In genomic region chr5:131177851-131178250, GRCm38 (mm10) we compare ENCODE assay signal across 27 mouse cellular contexts.
DNase-seq lines count a peak whose midpoint lies in the region; ATAC-seq and TF ChIP-seq lines count a peak whose summit lies in the region.
"Had no signal": no experiment of that assay in that cellular context is flagged by ENCODE, and none has a peak within 500 bp of the region (broad histone marks: within the 10 kb centered on the region; RNA-seq: fewer than 3 reads in every experiment).

No protein-coding gene starts in this region.

- H3K4me1 ChIP-seq in forebrain, embryonic 13.5 days: peaks cover 13% of the 10 kb centered on the region
- 0 out of 2 replicates have a peak, but pooled peaks cover 5% of the 10 kb centered on the region for H3K4me1 ChIP-seq in forebrain, postnatal 0 days (ENCODE audit: insufficient read depth)
- peaks cover 4% of the 10 kb centered on the region; the same call in 1 of the 2 replicates for H3K4me1 ChIP-seq in midbrain, embryonic 11.5 days (ENCODE audit: control insufficient read depth, insufficient read depth, low read length)
- peaks cover 19% of the 10 kb centered on the region for H3K4me1 ChIP-seq in midbrain, embryonic 10.5 days
- H3K4me1 ChIP-seq in neural tube, embryonic 13.5 days (replicated peaks): peaks cover 16% of the 10 kb centered on the region
- H3K4me1 ChIP-seq in intestine, embryonic 15.5 days (replicated peaks): no peaks in the 10 kb centered on the region
- 0 out of 2 replicates have a peak, but pooled peaks cover 4% of the 10 kb centered on the region for H3K4me1 ChIP-seq in cerebellum, adult 2 months (ENCODE audit: control insufficient read depth, insufficient read depth, low read length)
- H3K4me1 ChIP-seq: embryonic facial prominence, embryonic 15.5 days; kidney, embryonic 15.5 days; limb, embryonic 15.5 days; liver, embryonic 15.5 days had no signal

- 52% methylated on average over 7 of the region's 7 CpGs for WGBS in forebrain, embryonic 13.5 days
- WGBS in forebrain, postnatal 0 days: 65% methylated on average over 7 of the region's 7 CpGs
- 52% methylated on average over 7 of the region's 7 CpGs for WGBS in midbrain, embryonic 11.5 days
- WGBS in midbrain, embryonic 10.5 days: 56% methylated on average over 7 of the region's 7 CpGs
- 50% methylated on average over 7 of the region's 7 CpGs for WGBS in neural tube, embryonic 13.5 days
- 56% methylated on average over 7 of the region's 7 CpGs for WGBS in intestine, embryonic 15.5 days
- WGBS in cerebellum, adult 2 months: 80% methylated on average over 7 of the region's 7 CpGs

- no peak overlapping the region for H3K4me3 ChIP-seq in forebrain, embryonic 13.5 days
- H3K4me3 ChIP-seq in forebrain, postnatal 0 days (ENCODE audit: low read depth, low read length): no peak overlapping the region
- no peak overlapping the region for H3K4me3 ChIP-seq in midbrain, embryonic 11.5 days (ENCODE audit: low read depth, low read length)
- no peak overlapping the region for H3K4me3 ChIP-seq in midbrain, embryonic 10.5 days
- no peak overlapping the region for H3K4me3 ChIP-seq in neural tube, embryonic 13.5 days
- no peak overlapping the region for H3K4me3 ChIP-seq in intestine, embryonic 15.5 days (replicated peaks)
- H3K4me3 ChIP-seq in cerebellum, adult 2 months (replicated peaks; ENCODE audit: insufficient read depth, low read depth, low read length): no peak overlapping the region
- H3K4me3 ChIP-seq: embryonic facial prominence, embryonic 15.5 days; hindbrain, embryonic 15.5 days; kidney, embryonic 15.5 days; limb, embryonic 15.5 days; liver, embryonic 15.5 days had no signal

- no peak for ATAC-seq in forebrain, embryonic 13.5 days
- no peak for ATAC-seq in forebrain, postnatal 0 days
- ATAC-seq in midbrain, embryonic 11.5 days (ENCODE audit: low FRiP score): no peak
- ATAC-seq in neural tube, embryonic 13.5 days (ENCODE audit: low read depth): no peak
- ATAC-seq in intestine, embryonic 15.5 days: no peak
- ATAC-seq: activated CD4-positive, CD25-positive, alpha-beta regulatory T cell, adult 4 months; CD4-positive, CD25-positive, alpha-beta regulatory T cell, adult 4 months; intestine, postnatal 0 days; Patski had no signal

- H3K36me3 ChIP-seq in forebrain, embryonic 13.5 days (ENCODE audit: poor library complexity, severe bottlenecking): no peaks in the 10 kb centered on the region
- no peaks in the 10 kb centered on the region for H3K36me3 ChIP-seq in forebrain, postnatal 0 days (ENCODE audit: insufficient read depth)
- H3K36me3 ChIP-seq in midbrain, embryonic 11.5 days (ENCODE audit: control insufficient read depth, insufficient read depth, low read length): no peaks in the 10 kb centered on the region
- no peaks in the 10 kb centered on the region for H3K36me3 ChIP-seq in midbrain, embryonic 10.5 days
- H3K36me3 ChIP-seq in neural tube, embryonic 13.5 days: no peaks in the 10 kb centered on the region
- H3K36me3 ChIP-seq in intestine, embryonic 15.5 days: no peaks in the 10 kb centered on the region
- H3K36me3 ChIP-seq: embryonic facial prominence, embryonic 15.5 days; G1E; hindbrain, embryonic 15.5 days; kidney, embryonic 15.5 days; limb, embryonic 15.5 days; liver, embryonic 15.5 days had no signal

- H3K4me2 ChIP-seq in forebrain, embryonic 13.5 days: no peak overlapping the region
- H3K4me2 ChIP-seq in forebrain, postnatal 0 days (ENCODE audit: low read depth): no peak overlapping the region
- H3K4me2 ChIP-seq in midbrain, embryonic 11.5 days: no peak overlapping the region
- H3K4me2 ChIP-seq in neural tube, embryonic 13.5 days: no peak overlapping the region
- H3K4me2 ChIP-seq in intestine, embryonic 15.5 days (replicated peaks): no peak overlapping the region
- H3K4me2 ChIP-seq: embryonic facial prominence, embryonic 15.5 days; heart, embryonic 11.5 days; hindbrain, embryonic 15.5 days; kidney, embryonic 15.5 days; limb, embryonic 15.5 days; liver, embryonic 15.5 days had no signal

- H3K9ac ChIP-seq in forebrain, embryonic 13.5 days: no peak overlapping the region
- no peak overlapping the region for H3K9ac ChIP-seq in forebrain, postnatal 0 days
- H3K9ac ChIP-seq in midbrain, embryonic 11.5 days (ENCODE audit: low read length): no peak overlapping the region
- no peak overlapping the region for H3K9ac ChIP-seq in neural tube, embryonic 13.5 days
- H3K9ac ChIP-seq in intestine, embryonic 15.5 days: no peak overlapping the region
- H3K9ac ChIP-seq: embryonic facial prominence, embryonic 15.5 days; hindbrain, embryonic 15.5 days; kidney, embryonic 15.5 days; limb, embryonic 15.5 days; liver, embryonic 15.5 days had no signal

- H3K27ac ChIP-seq in forebrain, embryonic 13.5 days: peak overlapping the region; percentile 7; the same call in 1 of the 2 replicates
- no peak overlapping the region for H3K27ac ChIP-seq in forebrain, postnatal 0 days (ENCODE audit: low read depth, low read length)
- H3K27ac ChIP-seq in midbrain, embryonic 11.5 days (ENCODE audit: low read depth, low read length): no peak overlapping the region; the same call in 1 of the 2 replicates
- H3K27ac ChIP-seq in midbrain, embryonic 10.5 days (replicated peaks): no peak overlapping the region; the same call in 1 of the 2 replicates
- H3K27ac ChIP-seq in neural tube, embryonic 13.5 days (replicated peaks): peak overlapping the region; percentile 65
- H3K27ac ChIP-seq in intestine, embryonic 15.5 days: no peak overlapping the region
- no peak overlapping the region for H3K27ac ChIP-seq in cerebellum, adult 2 months (ENCODE audit: insufficient read depth, low read length)
- H3K27ac ChIP-seq: embryonic facial prominence, embryonic 15.5 days; hindbrain, embryonic 15.5 days; kidney, embryonic 15.5 days; limb, embryonic 15.5 days; liver, embryonic 15.5 days had no signal

- TF ChIP-seq CTCF in forebrain, postnatal 0 days (IDR thresholded peaks at IDR 0.05; ENCODE audit: low read depth): no peak
- TF ChIP-seq CTCF in brain, embryonic 14.5 days (IDR thresholded peaks at IDR 0.05; ENCODE audit: borderline replicate concordance, extremely low read depth, insufficient read depth, insufficient read length): no peak
- no peak for TF ChIP-seq CTCF in cerebellum, adult 2 months (IDR thresholded peaks at IDR 0.05; ENCODE audit: borderline replicate concordance, insufficient read depth, low read depth, low read length)

- H3K9me3 ChIP-seq in forebrain, embryonic 13.5 days (replicated peaks): no peaks in the 10 kb centered on the region
- H3K9me3 ChIP-seq in forebrain, postnatal 0 days (ENCODE audit: low read length): no peaks in the 10 kb centered on the region
- H3K9me3 ChIP-seq in midbrain, embryonic 11.5 days (ENCODE audit: control insufficient read depth, low read length): no peaks in the 10 kb centered on the region
- H3K9me3 ChIP-seq in midbrain, embryonic 10.5 days (replicated peaks): no peaks in the 10 kb centered on the region
- H3K9me3 ChIP-seq in neural tube, embryonic 13.5 days: no peaks in the 10 kb centered on the region
- no peaks in the 10 kb centered on the region; the same call in 1 of the 2 replicates for H3K9me3 ChIP-seq in intestine, embryonic 15.5 days
- H3K9me3 ChIP-seq: embryonic facial prominence, embryonic 15.5 days; hindbrain, embryonic 15.5 days; kidney, embryonic 15.5 days; limb, embryonic 15.5 days; liver, embryonic 15.5 days had no signal

- no peak for TF ChIP-seq POLR2A in brain, embryonic 14.5 days (IDR thresholded peaks at IDR 0.05; ENCODE audit: borderline replicate concordance, extremely low read depth, insufficient read depth, insufficient read length, poor library complexity, severe bottlenecking)
- no peak for TF ChIP-seq POLR2A in cerebellum, adult 2 months (IDR thresholded peaks at IDR 0.05; ENCODE audit: borderline replicate concordance, insufficient read depth, low read length)

- DNase-seq in forebrain, postnatal 0 days: no peak
- peak; percentile 83 for DNase-seq in midbrain, embryonic 11.5 days (ENCODE audit: low spot score, missing footprints)
- no peak for DNase-seq in midbrain, embryonic 10.5 days (ENCODE audit: low spot score)
- peak; percentile 27 for DNase-seq in brain, embryonic 14.5 days (ENCODE audit: low read depth)
- DNase-seq in cerebellum, adult 2 months: no peak
- DNase-seq: adrenal gland, adult 8-10 months; cerebellum, adult 18-20 months; cerebellum, postnatal 36 days; kidney, postnatal 4 days; left cerebral cortex, postnatal 4 days; lung, postnatal 4 days; thymus, adult 18-20 months; thymus, postnatal 36 days had no signal

- no peaks in the 10 kb centered on the region for H3K27me3 ChIP-seq in forebrain, embryonic 13.5 days
- H3K27me3 ChIP-seq in forebrain, postnatal 0 days (ENCODE audit: insufficient read depth, low read length): no peaks in the 10 kb centered on the region
- no peaks in the 10 kb centered on the region for H3K27me3 ChIP-seq in midbrain, embryonic 11.5 days (ENCODE audit: control insufficient read depth, insufficient read depth, low read length)
- H3K27me3 ChIP-seq in midbrain, embryonic 10.5 days (ENCODE audit: low read depth, poor library complexity, severe bottlenecking): no peaks in the 10 kb centered on the region
- no peaks in the 10 kb centered on the region for H3K27me3 ChIP-seq in neural tube, embryonic 13.5 days
- no peaks in the 10 kb centered on the region for H3K27me3 ChIP-seq in intestine, embryonic 15.5 days (replicated peaks)
- no peaks in the 10 kb centered on the region; the same call in 1 of the 2 replicates for H3K27me3 ChIP-seq in cerebellum, adult 2 months (ENCODE audit: control insufficient read depth, insufficient read depth, low read length)
- H3K27me3 ChIP-seq: embryonic facial prominence, embryonic 15.5 days; hindbrain, embryonic 15.5 days; kidney, embryonic 15.5 days; limb, embryonic 15.5 days; liver, embryonic 15.5 days; Patski had no signal

Comparison
In these comparisons a context has a peak if more than half of its experiments do, and no peak if none do; other contexts are left out.
1. H3K27ac ChIP-seq: peak in forebrain, embryonic 13.5 days (single experiment) and neural tube, embryonic 13.5 days (single experiment); none in forebrain, postnatal 0 days (single experiment), midbrain, embryonic 11.5 days (single experiment), midbrain, embryonic 10.5 days (single experiment), intestine, embryonic 15.5 days (single experiment) and cerebellum, adult 2 months (single experiment).
2. DNase-seq: peak in midbrain, embryonic 11.5 days (single experiment) and brain, embryonic 14.5 days (single experiment); none in forebrain, postnatal 0 days (single experiment), midbrain, embryonic 10.5 days (single experiment) and cerebellum, adult 2 months (0 of 2).